Mouse (Mus musculus): ENCODE results near the gene Lipm.

Gene Lipm

DNA sequence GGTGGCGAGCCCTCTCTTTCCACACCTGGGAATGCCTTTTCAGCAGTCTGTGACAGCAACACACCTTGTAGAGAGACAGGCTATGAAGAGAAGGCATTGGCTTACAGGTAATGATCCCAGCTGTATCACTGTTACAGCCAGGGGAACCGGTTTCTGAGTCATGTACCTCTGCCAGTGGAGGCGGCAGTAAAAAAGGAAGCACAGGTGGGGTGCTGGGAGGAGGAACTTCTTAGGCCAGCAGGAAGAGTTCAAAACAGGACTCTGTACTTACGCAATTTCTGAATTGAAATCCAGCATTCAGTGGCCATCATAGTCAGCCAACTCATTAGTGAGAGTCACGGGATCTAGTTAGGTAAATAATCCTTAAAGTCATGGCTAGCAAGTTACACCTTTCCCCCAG is 65.2 kb downstream of the Lipm start, which contains the start of gene Ankrd22:
Gene Ankrd22 (minus strand): TSS at position 163 of the 400 bp plus-strand sequence.
- no peak for DNase-seq (ENCODE audit: low read depth)

- DNase-seq (ENCODE audit: low read depth), result no peak
These were observed 65.7 kb downstream of the Lipm start for GRCm38 (mm10) chr19:34166386-34166785.

GRCm38 (mm10) chr19:34167896-34168661 is 67.3 kb downstream of the Lipm start:
- DNase-seq (ENCODE audit: low read depth), result no peak

DNA sequence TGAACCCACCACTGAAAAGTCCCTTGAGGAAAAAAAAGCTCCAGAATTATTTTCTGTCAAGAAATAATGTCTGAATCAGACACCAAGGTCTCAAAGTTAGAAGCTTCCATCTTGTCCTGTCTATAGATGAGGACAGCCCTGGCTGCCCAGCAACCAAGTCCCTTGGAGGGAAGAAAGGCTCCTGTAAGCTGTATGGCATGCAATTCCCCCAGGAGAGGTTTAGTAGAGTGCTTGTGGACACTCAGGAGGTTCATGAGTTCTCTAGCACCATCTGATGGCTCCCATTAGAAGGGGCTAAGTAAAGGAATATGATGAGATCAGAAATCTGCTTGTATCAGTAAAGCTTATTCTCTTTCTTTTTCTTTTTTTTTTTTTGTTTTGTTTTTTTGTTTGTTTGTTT is 68.4 kb downstream of the Lipm start:
- DNase-seq (ENCODE audit: low read depth), result no peak

DNA sequence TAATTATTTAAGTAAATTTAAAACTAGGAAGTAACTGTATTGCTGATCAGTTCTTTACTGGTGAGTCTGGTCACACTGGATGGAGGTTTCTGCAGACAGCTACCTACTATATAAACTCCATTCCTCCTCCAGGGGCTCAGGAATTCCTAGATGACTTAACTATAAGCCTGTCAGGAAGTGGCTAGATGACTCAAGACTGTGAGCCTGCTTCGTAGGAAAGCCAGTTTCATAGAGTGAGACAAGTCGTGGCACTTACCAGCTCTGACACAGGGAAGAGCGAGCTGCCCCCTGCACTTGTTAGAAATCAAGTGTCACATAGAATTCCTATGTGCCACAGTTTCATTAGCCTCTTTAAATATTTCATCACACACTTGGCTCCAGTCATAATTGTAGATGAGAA is 70.4 kb downstream of the Lipm start:
- no peak for DNase-seq (ENCODE audit: low read depth)

Data from fibroblast of lung, adult 2 months (primary cell).